Mouse (Mus musculus) testis, postnatal 14 days (tissue): ENCODE measurements around the gene Acss2.
A peak's percentile ranks its signal among the peaks of the same experiment; 100 is the strongest.
"Not testable (repeated sequence)": the region's sequence is repeated elsewhere in the genome, so short reads cannot be mapped to it uniquely, and the experiment has no call there.

Source experiments
- DNase-seq: peaks from one replicate; pipeline ENCODE4 v3.0.0; 2021; ENCODE audit warnings: low spot score

Acss2 gene

DNA sequence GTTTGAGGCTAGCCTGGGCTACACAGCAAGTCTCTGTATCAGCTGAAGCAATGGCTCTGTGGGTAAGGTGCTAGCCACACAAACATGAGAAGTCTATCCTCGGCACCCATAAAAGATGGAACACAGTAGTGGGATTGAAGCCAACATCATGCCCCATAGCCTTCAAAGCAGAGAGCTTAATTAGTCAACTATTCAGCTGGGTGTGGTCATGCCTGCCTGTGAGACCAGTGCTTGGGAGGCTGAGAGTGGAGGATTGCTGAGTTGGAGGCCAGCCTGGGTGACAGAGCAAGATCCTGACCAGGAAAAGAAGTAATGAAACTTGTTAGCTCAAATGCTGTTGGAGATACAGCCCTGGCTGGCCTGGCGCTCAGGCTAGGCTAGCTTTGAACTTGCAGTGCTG, 73.1 kb downstream of the Acss2 start:
- no peak for DNase-seq

DNA sequence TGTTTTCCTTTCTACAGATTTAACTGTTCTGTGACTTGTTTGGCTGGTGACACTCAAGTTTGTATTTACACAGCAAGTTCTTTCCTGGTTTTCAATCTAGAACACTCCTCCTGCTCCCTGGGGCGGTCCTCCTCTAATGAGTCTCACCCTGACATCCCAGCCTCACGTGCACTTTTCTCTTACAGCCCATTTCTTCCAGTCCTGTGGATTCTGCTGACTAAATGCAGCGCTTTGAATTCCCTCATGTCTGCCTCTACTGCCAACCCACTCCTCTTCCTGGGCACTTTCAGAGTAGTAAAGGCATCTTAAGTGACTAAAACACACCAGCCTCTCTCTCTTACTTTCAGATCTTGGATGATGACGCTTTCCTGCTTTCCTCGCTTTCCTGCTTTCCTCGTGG, 73.9 kb downstream of the Acss2 start:
- no peak for DNase-seq

DNA sequence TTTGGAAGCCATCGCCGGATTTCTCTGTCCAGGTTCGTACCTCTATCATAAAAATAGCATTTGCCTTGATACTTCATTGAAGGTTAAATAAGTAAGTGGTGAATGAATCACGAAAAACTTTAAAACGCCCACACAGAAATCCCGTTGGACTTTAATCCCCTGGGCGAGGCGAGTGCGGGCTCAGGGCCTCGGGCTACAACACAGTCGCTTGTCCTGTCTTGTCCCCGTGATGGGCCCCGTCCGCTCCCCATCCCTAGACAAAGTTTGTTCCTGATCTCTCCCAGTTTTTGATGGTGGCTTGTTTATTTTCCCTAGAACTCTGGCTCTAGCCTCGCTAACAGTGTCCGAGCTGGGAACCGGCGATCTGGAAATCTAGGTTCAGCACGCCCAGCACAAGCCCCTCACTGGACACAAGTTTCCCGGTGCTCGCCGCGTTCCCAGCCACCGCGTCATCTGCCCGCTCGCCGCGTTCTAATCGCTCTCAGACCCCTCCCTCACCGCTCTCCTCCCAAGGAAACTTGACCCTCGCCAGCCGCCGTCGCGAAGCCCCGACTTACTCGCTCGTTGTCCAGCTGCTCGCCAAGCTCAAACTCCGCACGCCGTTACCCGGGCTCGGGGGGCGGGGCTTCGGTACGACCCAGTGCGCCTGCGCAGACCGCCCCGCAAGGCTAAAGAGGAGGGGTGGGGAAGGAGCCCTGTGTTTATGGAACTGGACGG, 74.5 kb downstream of the Acss2 start, which contains the start of gene Gss:
TSS of gene Gss (minus strand) at position 674 of the 717 bp plus-strand sequence.
- peak; percentile 98 for DNase-seq

DNA sequence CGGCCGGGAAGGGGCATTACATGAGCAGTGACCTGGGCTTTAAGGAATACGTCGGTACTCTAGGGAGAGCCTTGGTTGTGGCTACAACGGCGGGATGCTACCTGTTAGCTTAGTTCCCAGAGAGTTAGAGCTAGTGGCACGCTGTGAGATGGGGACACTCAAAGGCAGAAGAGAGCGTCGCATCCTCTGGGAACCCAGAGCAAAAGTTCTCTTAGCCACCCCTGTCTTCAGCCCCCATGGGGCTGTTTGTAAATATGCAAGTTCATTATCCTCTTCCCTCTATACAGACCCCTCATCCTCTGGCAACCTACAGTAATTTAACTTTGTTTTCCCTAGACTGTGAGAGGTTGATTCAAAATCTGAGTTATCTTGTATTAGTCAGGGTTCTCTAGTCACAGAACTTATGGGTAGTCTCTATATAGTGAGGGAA, 75.1 kb downstream of the Acss2 start:
- no peak for DNase-seq

DNA sequence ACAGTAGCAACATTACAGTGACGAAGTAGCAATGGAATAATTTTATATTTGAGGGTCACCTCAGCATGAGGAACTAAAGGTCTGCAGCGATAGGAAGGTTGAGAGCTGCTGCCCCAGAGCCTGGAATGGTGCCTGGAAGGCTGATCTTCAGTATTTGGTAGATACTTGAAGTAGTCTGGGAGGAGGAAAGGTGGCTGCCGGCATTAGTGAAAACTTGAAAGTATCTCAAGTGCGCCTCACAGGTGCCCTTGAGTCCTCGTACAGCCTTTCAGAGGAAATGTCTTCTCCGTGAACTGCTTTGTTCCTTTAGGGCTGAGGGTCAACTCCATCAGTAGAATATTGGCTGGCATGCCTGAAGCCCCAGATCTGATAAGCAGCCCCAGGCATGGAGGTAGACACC, 77.8 kb downstream of the Acss2 start:
- DNase-seq, result no peak

DNA sequence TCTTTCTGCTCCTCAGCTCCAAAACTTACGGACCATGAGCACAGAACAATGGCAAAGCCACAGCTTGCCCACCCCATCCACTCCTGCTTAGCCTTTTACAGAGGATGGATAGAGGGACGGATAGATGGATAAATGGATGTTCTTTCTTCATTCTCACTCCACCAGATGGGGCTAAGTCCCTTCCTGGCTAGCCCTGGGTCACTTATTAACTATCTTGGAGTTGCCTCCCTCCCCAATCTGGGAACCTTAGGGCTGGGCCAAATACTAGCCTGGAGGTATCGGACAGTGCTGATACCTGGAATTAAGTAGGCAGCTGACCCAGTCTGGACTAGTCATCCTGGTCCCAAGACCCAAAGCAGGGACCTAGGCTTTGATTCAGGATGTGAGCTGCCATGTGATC, 86.0 kb downstream of the Acss2 start:
- DNase-seq, result no peak

DNA sequence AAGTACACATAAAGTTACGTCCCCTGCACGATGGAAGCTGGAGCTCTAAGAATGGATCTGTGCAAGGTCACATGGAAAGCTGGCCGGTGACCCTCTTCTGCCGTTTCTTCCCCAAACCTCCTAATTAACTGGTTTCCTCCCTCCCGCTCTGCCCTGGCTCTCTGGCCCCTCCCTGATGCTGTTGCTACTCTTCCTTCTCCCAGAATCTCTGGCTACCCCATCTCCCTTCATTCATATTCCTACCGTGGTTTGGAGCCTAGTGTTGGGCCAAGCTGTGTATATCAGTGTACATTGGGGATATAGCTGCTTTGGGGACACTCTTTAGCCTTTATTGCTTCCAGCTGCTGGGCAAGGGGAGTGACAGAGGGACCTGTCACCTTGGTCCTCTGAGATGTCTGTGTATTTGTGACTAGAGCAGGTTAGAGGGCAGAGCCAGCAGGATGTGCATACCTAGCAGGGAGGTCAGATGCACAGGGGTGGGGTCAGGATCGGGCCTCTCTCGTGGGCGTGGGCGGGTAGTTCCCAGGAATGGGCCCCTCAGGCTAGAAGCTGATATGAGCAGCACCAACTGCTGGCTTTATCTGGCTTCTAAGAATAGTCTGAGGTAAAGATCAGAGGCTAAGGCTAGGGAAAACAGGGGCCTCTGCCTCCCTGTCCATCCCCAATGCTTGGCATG, 87.0 kb downstream of the Acss2 start:
- DNase-seq, result no peak

DNA sequence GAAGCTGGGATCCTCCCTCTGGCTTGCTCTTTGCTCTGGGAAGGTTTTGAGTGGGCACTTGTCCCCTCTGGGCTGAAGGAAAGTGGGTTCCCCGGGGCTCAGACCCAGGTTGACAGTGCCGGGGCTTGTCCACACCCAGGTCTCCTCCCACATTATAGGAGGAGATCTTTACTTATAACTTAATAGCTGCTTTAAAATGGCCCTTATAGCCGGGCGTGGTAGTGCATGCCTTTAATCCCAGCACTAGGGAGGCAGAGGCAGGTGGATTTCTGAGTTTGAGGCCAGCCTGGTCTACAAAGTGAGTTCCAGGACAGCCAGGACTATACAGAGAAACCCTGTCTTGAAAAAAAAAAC, 87.5 kb downstream of the Acss2 start:
- DNase-seq, result not testable (repeated sequence)

DNA sequence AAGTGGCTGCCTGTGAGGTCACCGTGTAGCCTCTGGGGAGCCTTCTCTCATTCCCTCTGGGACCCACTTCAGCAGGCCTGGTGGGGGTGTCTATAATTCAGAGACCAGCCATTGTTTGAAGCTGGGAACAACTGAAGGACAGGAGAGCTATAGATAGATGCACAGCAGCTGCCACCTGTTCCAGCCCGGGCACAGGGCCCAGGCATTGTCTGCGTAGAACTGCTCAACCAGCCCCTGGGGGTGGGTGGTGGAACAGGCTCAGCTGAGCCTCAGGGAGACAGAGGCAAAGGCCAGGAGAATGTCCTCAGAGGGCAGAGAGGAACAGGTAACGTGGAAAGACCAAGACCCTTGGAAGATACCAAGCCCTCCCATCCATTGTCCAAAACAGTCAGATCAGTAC, 88.6 kb downstream of the Acss2 start:
- DNase-seq, result no peak

DNA sequence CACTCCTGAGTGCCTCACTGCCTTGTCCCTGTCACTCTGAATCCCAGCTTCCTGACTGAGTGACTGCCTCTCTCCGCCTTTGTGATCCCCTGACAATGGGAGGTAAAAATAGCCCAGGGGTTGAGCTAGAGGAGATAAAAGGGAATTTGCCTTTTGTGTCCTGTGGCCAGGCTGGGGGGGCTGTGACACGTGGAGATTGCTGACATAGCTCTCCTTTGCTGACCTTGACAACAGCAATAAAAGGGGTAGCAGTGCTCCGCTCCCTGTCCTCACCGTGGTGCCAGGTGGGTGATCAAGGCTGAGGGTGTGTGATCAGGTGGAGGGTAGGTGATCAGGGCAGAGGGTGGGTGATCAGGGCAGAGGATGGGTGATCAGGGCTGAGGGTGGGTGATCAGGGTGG, 93.2 kb downstream of the Acss2 start, which contains the start of gene Myh7b:
TSS of gene Myh7b (plus strand) at position 235 of the 400 bp plus-strand sequence.
- no peak for DNase-seq

DNA sequence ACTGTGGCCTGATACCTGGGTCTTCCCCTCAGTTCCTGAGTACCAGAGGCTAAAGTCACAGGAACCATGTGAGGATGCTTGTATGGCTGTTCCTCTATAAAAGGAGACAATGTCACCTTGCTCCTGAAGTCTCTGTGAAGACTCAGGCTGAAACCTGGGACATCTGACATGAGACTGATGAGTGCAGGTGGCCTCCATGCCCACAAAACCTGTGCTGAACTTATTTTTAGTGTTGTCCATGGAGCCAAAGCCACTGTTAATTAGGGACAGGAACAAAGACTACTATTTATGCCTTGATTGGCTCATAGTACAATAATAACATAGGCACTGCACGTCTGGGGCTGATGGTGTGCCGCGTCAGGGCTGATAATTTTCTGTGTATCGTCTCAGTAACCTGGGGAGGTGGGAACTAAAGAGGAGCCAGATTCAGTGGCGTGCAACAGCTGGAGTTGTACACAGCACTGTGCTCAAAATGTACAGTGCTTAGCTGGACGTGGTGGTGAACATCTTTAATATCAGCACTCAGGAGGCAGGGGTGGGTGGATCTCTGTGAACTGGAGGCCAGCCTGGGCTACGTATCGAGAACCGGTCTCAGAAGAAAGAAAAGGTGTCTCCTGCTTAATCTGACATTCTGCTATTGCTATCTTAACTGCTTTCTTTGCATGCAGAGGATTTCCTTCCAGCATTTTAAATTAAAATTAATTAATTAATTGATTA, 94.2 kb downstream of the Acss2 start:
- DNase-seq, result no peak

DNA sequence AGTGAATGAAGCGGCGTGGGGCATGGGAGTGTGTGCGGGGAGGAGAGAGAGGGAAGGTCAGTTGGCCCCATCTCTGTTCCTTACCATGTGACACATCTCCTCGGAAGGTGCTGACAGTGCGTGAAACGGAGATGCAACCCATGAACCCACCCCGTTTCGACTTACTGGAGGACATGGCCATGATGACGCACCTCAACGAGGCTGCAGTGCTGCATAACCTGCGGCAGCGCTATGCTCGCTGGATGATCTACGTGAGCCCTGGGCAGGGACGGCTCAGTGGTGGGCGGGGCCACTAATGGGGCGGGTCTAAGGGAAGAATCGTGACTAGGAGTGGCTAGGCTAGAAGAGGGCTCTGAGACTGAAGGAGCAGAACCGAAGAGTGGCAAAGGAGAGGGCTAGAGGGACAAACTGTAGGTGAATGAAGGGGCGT, 95.6 kb downstream of the Acss2 start:
- peak; percentile 55 for DNase-seq

DNA sequence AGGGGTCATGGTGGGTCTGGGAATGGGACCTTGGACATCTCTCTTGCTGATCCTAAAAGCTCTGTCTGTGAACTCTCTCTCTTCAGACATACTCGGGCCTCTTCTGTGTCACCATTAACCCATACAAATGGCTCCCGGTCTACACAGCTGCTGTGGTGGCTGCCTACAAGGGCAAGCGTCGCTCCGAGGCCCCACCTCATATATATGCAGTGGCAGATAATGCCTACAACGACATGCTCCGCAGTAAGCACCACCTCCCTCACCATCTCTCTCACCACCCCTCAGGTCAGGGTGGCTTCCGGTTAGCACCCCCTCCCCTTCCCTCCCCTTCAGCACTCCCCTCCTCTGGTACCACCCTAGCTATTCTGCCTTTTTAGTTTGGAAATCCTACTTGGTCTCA, 96.2 kb downstream of the Acss2 start:
- no peak for DNase-seq

DNA sequence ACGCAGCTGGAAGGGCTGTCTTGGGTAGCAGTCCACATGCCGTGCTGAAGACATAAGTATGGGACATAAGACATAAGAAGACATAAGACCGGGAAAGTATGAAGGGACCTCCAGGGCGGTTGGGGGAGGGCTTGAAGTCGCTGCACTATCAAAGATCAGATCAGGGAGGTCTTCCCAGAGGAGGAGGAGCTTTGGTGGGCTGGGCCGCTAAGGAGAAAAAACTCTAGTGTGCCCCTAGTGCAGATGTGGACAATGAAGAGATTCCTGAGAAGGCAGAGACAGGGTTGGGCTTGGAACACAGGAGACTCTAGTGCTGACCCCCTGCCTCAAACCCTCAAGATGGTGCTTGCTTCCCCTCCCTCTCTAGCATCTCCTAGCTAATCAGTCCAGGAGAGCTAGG, 99.2 kb downstream of the Acss2 start:
- no peak for DNase-seq

DNA sequence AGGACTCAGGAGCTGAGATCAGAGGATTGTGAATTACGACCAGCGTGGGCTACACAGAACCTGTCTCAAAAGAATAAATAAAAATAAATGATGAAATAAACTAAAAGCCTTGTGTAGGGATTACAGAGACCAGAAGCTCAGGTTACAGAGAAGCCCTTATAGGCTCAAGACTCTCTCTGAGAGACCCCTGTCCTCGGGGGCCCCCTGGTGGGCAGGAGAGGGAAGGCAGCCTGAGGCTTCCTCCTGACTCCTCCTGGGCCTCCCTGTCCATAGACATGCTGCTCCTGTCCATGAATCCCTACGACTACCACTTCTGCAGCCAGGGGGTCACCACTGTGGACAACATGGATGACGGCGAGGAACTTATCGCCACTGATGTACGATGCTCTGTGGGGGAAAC, 102.1 kb downstream of the Acss2 start:
- peak; percentile 86 for DNase-seq

DNA sequence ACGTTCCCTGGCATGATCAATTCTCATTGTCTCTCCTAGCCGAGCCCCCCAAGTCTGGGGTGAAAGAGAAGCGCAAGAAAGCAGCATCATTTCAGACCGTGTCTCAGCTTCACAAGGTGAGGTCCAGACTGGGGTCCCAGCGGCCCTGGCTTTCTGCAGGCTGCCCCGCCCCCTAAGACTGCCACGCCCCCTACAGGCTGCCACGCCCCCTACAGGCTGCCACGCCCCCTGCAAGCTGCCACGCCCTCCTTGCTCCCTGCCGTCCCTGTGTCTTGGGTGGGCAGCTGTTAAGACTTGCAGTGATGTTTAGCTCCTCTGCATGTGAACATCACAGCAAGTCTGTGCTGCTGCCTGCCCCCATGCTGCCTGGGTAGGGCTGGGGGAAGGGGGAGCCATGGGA, 104.9 kb downstream of the Acss2 start:
- DNase-seq, result no peak

DNA sequence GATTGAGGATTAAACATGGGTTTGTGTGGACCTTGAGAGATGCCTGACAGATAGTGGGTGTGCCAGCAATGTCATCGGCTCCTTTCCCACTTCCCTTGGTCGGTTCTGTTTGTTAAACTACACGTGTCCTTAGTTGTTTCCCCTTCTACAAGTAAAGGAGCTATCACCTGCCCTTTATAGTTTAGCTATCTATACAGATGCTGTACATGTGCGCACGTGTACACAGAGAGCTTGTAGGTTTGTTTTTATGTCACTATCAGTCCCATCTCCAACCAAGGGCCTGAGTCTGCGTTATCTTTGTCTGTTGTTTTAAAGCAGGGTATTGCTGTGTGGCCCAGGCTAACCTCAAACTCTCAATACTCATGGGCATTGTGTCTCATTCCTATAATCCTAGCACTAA, 106.2 kb downstream of the Acss2 start:
- no peak for DNase-seq

DNA sequence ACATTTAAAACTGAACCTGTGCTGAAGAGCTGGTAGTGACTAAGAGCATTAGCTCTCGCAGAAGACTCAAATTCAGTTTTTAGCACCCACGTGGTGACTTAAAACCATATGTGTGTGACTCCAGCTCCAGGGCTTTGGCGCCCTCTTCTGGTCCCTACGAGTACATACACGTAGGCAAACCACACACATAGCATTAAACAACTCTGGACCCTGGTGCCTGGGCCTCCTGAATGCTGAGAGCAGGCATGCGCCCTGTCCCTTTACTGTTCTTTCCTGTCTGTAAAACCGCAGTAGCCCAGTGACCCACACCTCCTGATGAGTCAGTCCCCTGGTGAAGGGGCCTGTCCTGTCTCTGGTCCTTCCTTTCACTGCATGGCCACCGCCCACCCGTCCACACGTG, 107.0 kb downstream of the Acss2 start:
- DNase-seq, result no peak

DNA sequence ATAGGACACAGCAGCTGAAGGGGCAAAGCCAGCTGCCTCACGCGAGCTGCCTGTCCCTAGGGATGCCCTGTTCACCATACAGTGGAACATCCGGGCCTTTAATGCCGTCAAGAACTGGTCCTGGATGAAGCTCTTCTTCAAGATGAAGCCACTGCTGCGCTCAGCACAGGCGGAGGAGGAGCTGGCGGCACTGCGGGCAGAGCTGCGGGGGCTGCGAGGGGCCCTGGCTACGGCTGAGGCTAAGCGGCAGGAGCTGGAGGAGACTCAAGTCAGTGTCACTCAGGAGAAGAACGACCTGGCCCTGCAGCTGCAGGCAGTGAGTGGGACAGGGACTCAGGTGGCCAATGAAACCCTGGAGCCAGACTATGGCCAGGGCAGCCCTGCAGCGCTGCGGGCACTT, 108.5 kb downstream of the Acss2 start:
- DNase-seq, result no peak

DNA sequence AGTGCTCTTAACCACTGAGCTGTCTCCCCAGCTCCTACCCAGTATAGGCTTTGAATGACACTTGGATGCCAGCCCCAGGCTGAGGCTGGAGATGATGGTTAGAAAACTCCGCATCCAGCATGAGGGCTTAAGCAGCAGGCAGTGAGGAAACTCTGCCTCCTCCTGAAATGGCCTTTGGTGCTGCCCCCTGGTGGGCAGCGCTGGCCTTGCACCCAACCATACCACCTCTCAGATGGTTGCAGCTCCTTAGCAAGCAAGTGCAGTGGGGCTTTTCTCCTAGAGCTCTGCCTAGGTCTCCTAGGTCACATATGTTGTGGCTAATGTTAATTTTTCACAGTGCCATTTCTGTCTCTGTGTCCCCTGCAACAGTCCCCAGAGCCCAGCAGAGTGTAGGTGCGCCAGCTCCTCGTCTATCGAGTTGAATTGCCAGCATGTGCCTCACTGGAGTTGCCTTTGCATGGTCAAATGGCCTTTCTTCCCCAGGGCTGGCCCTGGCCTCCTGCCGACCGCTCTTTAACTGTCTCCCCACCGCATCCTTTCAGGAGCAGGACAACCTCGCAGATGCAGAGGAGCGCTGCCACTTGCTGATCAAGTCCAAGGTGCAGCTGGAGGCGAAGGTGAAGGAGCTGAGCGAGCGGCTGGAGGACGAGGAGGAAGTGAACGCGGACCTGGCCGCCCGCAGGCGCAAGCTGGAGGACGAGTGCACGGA, 109.4 kb downstream of the Acss2 start:
- DNase-seq, result peak; percentile 73

DNA sequence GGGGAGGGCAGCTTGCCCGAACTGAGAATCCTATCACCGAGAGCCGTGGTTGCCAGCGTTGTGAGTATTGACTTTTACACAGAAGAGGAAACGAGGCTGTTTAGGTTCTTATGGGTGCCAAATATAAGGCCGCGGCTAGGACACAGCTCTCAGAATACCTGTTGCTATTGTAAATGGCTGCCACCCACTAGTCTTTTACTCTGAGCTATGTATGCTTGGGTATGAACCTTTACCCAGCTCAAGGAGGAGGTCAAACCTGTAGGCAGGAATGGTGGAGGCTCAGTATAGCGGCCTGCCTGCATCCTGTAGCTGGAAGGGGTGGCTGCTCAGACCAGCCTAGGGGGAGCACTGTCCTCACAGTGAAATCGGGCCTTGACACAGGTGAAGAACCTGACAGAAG, 110.4 kb downstream of the Acss2 start:
- no peak for DNase-seq

DNA sequence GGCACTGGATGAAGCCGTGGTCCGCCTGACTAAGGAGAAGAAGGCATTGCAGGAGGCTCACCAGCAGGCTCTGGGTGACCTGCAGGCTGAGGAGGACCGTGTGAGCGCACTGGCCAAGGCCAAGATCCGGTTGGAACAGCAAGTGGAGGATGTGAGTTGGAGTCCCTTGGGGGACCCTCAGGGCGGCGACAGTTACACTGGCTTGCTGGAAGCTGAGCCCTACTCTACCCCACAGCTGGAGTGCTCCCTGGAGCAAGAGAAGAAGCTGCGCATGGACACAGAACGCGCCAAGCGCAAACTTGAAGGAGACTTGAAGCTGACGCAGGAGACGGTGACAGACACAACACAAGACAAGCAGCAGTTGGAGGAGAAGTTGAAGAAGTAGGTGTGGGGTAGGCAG, 110.8 kb downstream of the Acss2 start:
- no peak for DNase-seq
